Mouse (Mus musculus): ENCODE results near the gene Rabgef1.

GRCm38 (mm10) chr5:130143101-130143500 is 28.5 kb upstream of the Rabgef1 start:
- TF ChIP-seq CTCF (IDR thresholded peaks at IDR 0.05; ENCODE audit: low read depth) (no peak), EP300 (IDR thresholded peaks at IDR 0.05; ENCODE audit: low read depth) (no peak)

Measured in liver, postnatal 0 days (tissue).